Mouse (Mus musculus): ENCODE results near the gene Creb3l2. TPM values are rescaled to one million over a fixed set of nuclear protein-coding genes. Genes with fewer than 3 reads are reported as not detected.

Creb3l2 gene
- total RNA-seq, 1 experiment from 2014 or later: 95.9 TPM

- DNase-seq: no peak
Observed at GRCm38 (mm10) chr6:37371341-37371740, 70.6 kb downstream of the Creb3l2 start.

- no peak for DNase-seq
Observed at GRCm38 (mm10) chr6:37370566-37370965, 71.4 kb downstream of the Creb3l2 start.

GRCm38 (mm10) chr6:37369750-37370149 lies 72.2 kb downstream of the Creb3l2 start:
- no peak for DNase-seq

- no peak for DNase-seq
Observed at GRCm38 (mm10) chr6:37368281-37368680, 73.7 kb downstream of the Creb3l2 start.

GRCm38 (mm10) chr6:37366991-37367390 lies 75.0 kb downstream of the Creb3l2 start:
- DNase-seq: no peak

GRCm38 (mm10) chr6:37365179-37365578 lies 76.8 kb downstream of the Creb3l2 start:
- DNase-seq: no peak

GRCm38 (mm10) chr6:37364361-37364760 lies 77.6 kb downstream of the Creb3l2 start:
- no peak for DNase-seq

- no peak for DNase-seq
Observed at GRCm38 (mm10) chr6:37360813-37361385, 81.0 kb downstream of the Creb3l2 start.

GRCm38 (mm10) chr6:37354449-37355179 lies 87.3 kb downstream of the Creb3l2 start:
- DNase-seq: peak; percentile 68

GRCm38 (mm10) chr6:37353616-37354015 lies 88.3 kb downstream of the Creb3l2 start:
- no peak for DNase-seq

- peak; percentile 53 for DNase-seq
Observed at GRCm38 (mm10) chr6:37351731-37352380, 90.1 kb downstream of the Creb3l2 start.

- DNase-seq: no peak
Observed at GRCm38 (mm10) chr6:37350315-37350714, 91.6 kb downstream of the Creb3l2 start.

- DNase-seq: no peak
Observed at GRCm38 (mm10) chr6:37347606-37348005, 94.3 kb downstream of the Creb3l2 start.

GRCm38 (mm10) chr6:37338055-37338454 lies 103.9 kb downstream of the Creb3l2 start:
- DNase-seq: no peak

GRCm38 (mm10) chr6:37336831-37337260 lies 105.1 kb downstream of the Creb3l2 start:
- DNase-seq: no peak

GRCm38 (mm10) chr6:37336381-37336780 lies 105.6 kb downstream of the Creb3l2 start:
- no peak for DNase-seq

- DNase-seq: no peak
Observed at GRCm38 (mm10) chr6:37332846-37333245, 109.1 kb downstream of the Creb3l2 start.

- DNase-seq: peak; percentile 28
Observed at GRCm38 (mm10) chr6:37329901-37330864, 111.8 kb downstream of the Creb3l2 start.

- DNase-seq: no peak
Observed at GRCm38 (mm10) chr6:37329376-37329775, 112.6 kb downstream of the Creb3l2 start.

- no peak for DNase-seq
Observed at GRCm38 (mm10) chr6:37328671-37329070, 113.3 kb downstream of the Creb3l2 start.

- DNase-seq: no peak
Observed at GRCm38 (mm10) chr6:37327519-37327918, 114.4 kb downstream of the Creb3l2 start.

- no peak for DNase-seq
Observed at GRCm38 (mm10) chr6:37326603-37326955, 115.4 kb downstream of the Creb3l2 start.
